ENCODE assay signal across 7 mouse cellular contexts in genomic region chr1:97660687-97661405, GRCm38 (mm10). TPM values are rescaled to one million over a fixed set of nuclear protein-coding genes. Genes with fewer than 3 reads are reported as not detected.
DNase-seq lines count a peak whose midpoint lies in the region; ATAC-seq lines count a peak whose summit lies in the region.

No protein-coding gene starts in this region.

- no peaks in the 10 kb centered on the region for H3K36me3 ChIP-seq in intestine, embryonic 15.5 days
- H3K36me3 ChIP-seq in limb, embryonic 10.5 days = no peaks in the 10 kb centered on the region
- H3K36me3 ChIP-seq in midbrain, embryonic 12.5 days = no peaks in the 10 kb centered on the region

- peak; percentile 86 for DNase-seq in adrenal gland, adult 2 months
- peak; percentile 72 for DNase-seq in embryo, embryonic 10.5 days (ENCODE audit: low spot score)
- peak; percentile 76 for DNase-seq in gastrocnemius, postnatal 25 days
- peak; percentile 72 for DNase-seq in limb, embryonic 10.5 days (ENCODE audit: low spot score)
- peak; percentile 49 to 64 for DNase-seq in spleen, adult 18-20 months

- under 1% methylated on average over 92 of the region's 93 CpGs for WGBS in intestine, embryonic 15.5 days
- under 1% methylated on average over 93 of the region's 93 CpGs for WGBS in limb, embryonic 10.5 days
- under 1% methylated on average over 91 of the region's 93 CpGs for WGBS in midbrain, embryonic 12.5 days

- H3K27me3 ChIP-seq in intestine, embryonic 15.5 days (replicated peaks) = no peaks in the 10 kb centered on the region
- peaks cover 4% of the 10 kb centered on the region; the same call in 1 of the 2 replicates for H3K27me3 ChIP-seq in limb, embryonic 10.5 days (ENCODE audit: low read depth, poor library complexity, severe bottlenecking)
- no peaks in the 10 kb centered on the region for H3K27me3 ChIP-seq in midbrain, embryonic 12.5 days

- H3K4me3 ChIP-seq in intestine, embryonic 15.5 days (replicated peaks) = peak overlapping the region; percentile 92
- peak overlapping the region; percentile 84 for H3K4me3 ChIP-seq in limb, embryonic 10.5 days
- peak overlapping the region; percentile 91 for H3K4me3 ChIP-seq in midbrain, embryonic 12.5 days

- H3K9ac ChIP-seq in intestine, embryonic 15.5 days = peak overlapping the region; percentile 76
- peak overlapping the region; percentile 92 for H3K9ac ChIP-seq in midbrain, embryonic 12.5 days (replicated peaks)

- H3K4me2 ChIP-seq in intestine, embryonic 15.5 days (replicated peaks) = peak overlapping the region; percentile 90
- H3K4me2 ChIP-seq in midbrain, embryonic 12.5 days (replicated peaks) = peak overlapping the region; percentile 72

- peak overlapping the region; percentile 90 for H3K27ac ChIP-seq in intestine, embryonic 15.5 days
- H3K27ac ChIP-seq in limb, embryonic 10.5 days = peak overlapping the region; percentile 91
- peak overlapping the region; percentile 96 for H3K27ac ChIP-seq in midbrain, embryonic 12.5 days (replicated peaks)

- ATAC-seq in intestine, embryonic 15.5 days = peak; percentile 72
- peak; percentile 54 for ATAC-seq in midbrain, embryonic 12.5 days (ENCODE audit: low FRiP score, low read depth)

- H3K9me3 ChIP-seq in intestine, embryonic 15.5 days = no peaks in the 10 kb centered on the region
- H3K9me3 ChIP-seq in limb, embryonic 10.5 days (replicated peaks) = no peaks in the 10 kb centered on the region
- no peaks in the 10 kb centered on the region for H3K9me3 ChIP-seq in midbrain, embryonic 12.5 days

- H3K4me1 ChIP-seq in intestine, embryonic 15.5 days (replicated peaks) = no peaks in the 10 kb centered on the region
- H3K4me1 ChIP-seq in limb, embryonic 10.5 days = peaks cover 17% of the 10 kb centered on the region; the same call in 1 of the 2 replicates
- H3K4me1 ChIP-seq in midbrain, embryonic 12.5 days = peaks cover 44% of the 10 kb centered on the region

RNA-seq across cellular contexts. Expression of gene D1Ertd622e, which starts 1.0 kb away (rescaled TPM):
- total RNA-seq in adrenal gland, adult 2 months (2021) = 10 to 100 TPM; 14.3 to 15.2 TPM
- polyA plus RNA-seq in adrenal gland, adult 2 months (2012; rRNA removed) = 4.1 and 4.2 TPM in 2 replicates
- total RNA-seq in gastrocnemius, postnatal 25 days (2021) = 10 to 100 TPM; 11.5 to 12.3 TPM
- polyA plus RNA-seq in intestine, embryonic 15.5 days (2015; fragmentation: Nextera tagmentation; extraction: Ambion mirVana) = 17.9 and 20.0 TPM in 2 replicates
- 9.9 and 10.3 TPM in 2 replicates for polyA plus RNA-seq in limb, embryonic 10.5 days (2016; fragmentation: Nextera tagmentation; extraction: Ambion mirVana)
- 34.3 and 43.3 TPM in 2 replicates for polyA plus RNA-seq in midbrain, embryonic 12.5 days (2016; fragmentation: Nextera tagmentation; extraction: Ambion mirVana)

Comparison
In these comparisons a context has a peak if more than half of its experiments do, and no peak if none do; other contexts are left out.
1. Peak in every context shown above with its lines: DNase-seq, ATAC-seq, H3K4me3 ChIP-seq and H3K27ac ChIP-seq.